30 mouse cellular contexts compared by ENCODE assay signal in the genomic region with DNA sequence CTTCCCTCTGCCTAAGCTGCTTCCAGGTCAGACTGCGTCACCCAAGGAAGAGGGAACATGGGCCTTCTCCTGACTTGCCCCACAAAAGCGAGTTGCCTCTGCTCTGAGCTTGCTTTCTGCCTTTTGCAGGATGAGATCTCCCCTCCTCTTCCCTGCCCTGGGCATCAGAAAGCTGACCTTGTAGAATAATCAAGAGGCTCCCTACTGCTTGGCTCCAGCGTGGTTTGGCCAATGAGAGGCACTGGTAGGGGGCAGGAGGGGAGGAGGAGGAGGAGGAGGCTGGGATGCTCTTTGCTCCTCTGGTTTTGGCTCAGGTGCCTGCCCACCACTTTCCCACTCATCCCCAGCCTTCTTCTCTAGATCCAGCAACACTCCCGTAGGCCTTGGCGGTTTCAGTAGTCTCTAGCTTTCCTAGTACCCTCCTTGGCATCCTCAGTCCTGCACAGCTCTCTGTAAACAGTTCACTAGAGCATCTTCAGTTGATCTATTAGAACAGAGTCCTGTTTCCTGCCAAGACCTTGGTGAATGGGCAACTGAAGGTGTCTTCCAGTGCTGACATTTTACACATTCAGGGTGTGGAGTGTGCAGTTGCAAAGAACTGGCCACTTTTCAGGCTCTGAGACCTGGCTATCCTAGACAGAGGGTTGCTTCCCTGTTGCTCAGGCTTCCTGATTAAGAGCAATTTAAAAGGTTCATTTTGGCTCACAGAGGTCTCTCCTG.
A peak's percentile ranks its signal among the peaks of the same experiment; 100 is the strongest.
DNase-seq lines count a peak whose midpoint lies in the region; ATAC-seq and TF ChIP-seq lines count a peak whose summit lies in the region.
"Had no signal": no experiment of that assay in that cellular context is flagged by ENCODE, and none has a peak within 500 bp of the region (broad histone marks: within the 10 kb centered on the region; RNA-seq: fewer than 3 reads in every experiment).

No protein-coding gene starts in this region.

- no peak overlapping the region for H3K9ac ChIP-seq in hindbrain, postnatal 0 days (replicated peaks; ENCODE audit: low read length)
- no peak overlapping the region for H3K9ac ChIP-seq in midbrain, embryonic 14.5 days (replicated peaks; ENCODE audit: low read length)
- no peak overlapping the region for H3K9ac ChIP-seq in hindbrain, embryonic 13.5 days
- H3K9ac ChIP-seq: forebrain, embryonic 12.5 days; kidney, embryonic 15.5 days; limb, embryonic 13.5 days; lung, embryonic 15.5 days; neural tube, embryonic 13.5 days had no signal

- WGBS in hindbrain, embryonic 10.5 days, result 73% methylated on average over 5 of the region's 5 CpGs
- WGBS in hindbrain, postnatal 0 days, result 87% methylated on average over 4 of the region's 5 CpGs
- WGBS in midbrain, embryonic 10.5 days, result 70% methylated on average over 5 of the region's 5 CpGs
- 63% methylated on average over 5 of the region's 5 CpGs for WGBS in midbrain, embryonic 14.5 days
- WGBS in embryonic facial prominence, embryonic 10.5 days, result 68% methylated on average over 5 of the region's 5 CpGs
- 85% methylated on average over 4 of the region's 5 CpGs for WGBS in hindbrain, embryonic 13.5 days

- no peaks in the 10 kb centered on the region for H3K36me3 ChIP-seq in hindbrain, embryonic 10.5 days
- H3K36me3 ChIP-seq in hindbrain, postnatal 0 days (ENCODE audit: insufficient read depth, low read length), result no peaks in the 10 kb centered on the region
- H3K36me3 ChIP-seq in midbrain, embryonic 10.5 days, result no peaks in the 10 kb centered on the region
- no peaks in the 10 kb centered on the region for H3K36me3 ChIP-seq in midbrain, embryonic 14.5 days (ENCODE audit: control insufficient read depth, insufficient read depth, low read length)
- no peaks in the 10 kb centered on the region for H3K36me3 ChIP-seq in embryonic facial prominence, embryonic 10.5 days (replicated peaks)
- H3K36me3 ChIP-seq in hindbrain, embryonic 13.5 days, result no peaks in the 10 kb centered on the region
- H3K36me3 ChIP-seq: forebrain, embryonic 12.5 days; kidney, embryonic 15.5 days; limb, embryonic 13.5 days; lung, embryonic 15.5 days; neural tube, embryonic 13.5 days had no signal

- no peak overlapping the region for H3K4me3 ChIP-seq in hindbrain, embryonic 10.5 days
- H3K4me3 ChIP-seq in hindbrain, postnatal 0 days (ENCODE audit: low read length), result no peak overlapping the region
- H3K4me3 ChIP-seq in midbrain, embryonic 10.5 days, result no peak overlapping the region
- H3K4me3 ChIP-seq in midbrain, embryonic 14.5 days (replicated peaks; ENCODE audit: low read depth, low read length), result no peak overlapping the region
- H3K4me3 ChIP-seq in embryonic facial prominence, embryonic 10.5 days, result no peak overlapping the region
- H3K4me3 ChIP-seq in hindbrain, embryonic 13.5 days, result no peak overlapping the region
- H3K4me3 ChIP-seq: erythroblast, embryonic 14.5 days; forebrain, embryonic 12.5 days; kidney, embryonic 15.5 days; layer of hippocampus, adult 2 months; left cerebral cortex, adult 2 months; limb, embryonic 13.5 days; lung, embryonic 15.5 days; myocyte; neural tube, embryonic 13.5 days had no signal

- H3K9me3 ChIP-seq in hindbrain, embryonic 10.5 days, result no peaks in the 10 kb centered on the region
- H3K9me3 ChIP-seq in hindbrain, postnatal 0 days (ENCODE audit: low read length), result no peaks in the 10 kb centered on the region
- no peaks in the 10 kb centered on the region for H3K9me3 ChIP-seq in midbrain, embryonic 10.5 days (replicated peaks)
- no peaks in the 10 kb centered on the region for H3K9me3 ChIP-seq in midbrain, embryonic 14.5 days (ENCODE audit: control insufficient read depth, low read length)
- no peaks in the 10 kb centered on the region for H3K9me3 ChIP-seq in embryonic facial prominence, embryonic 10.5 days
- H3K9me3 ChIP-seq in hindbrain, embryonic 13.5 days, result no peaks in the 10 kb centered on the region
- H3K9me3 ChIP-seq: forebrain, embryonic 12.5 days; kidney, embryonic 15.5 days; limb, embryonic 13.5 days; lung, embryonic 15.5 days; neural tube, embryonic 13.5 days had no signal

- TF ChIP-seq CTCF in hindbrain, postnatal 0 days (IDR thresholded peaks at IDR 0.05; ENCODE audit: low read depth), result no peak

- DNase-seq in hindbrain, embryonic 10.5 days (ENCODE audit: low spot score), result no peak
- DNase-seq in hindbrain, postnatal 0 days (ENCODE audit: low spot score), result no peak
- no peak for DNase-seq in midbrain, embryonic 10.5 days (ENCODE audit: low spot score)
- no peak for DNase-seq in midbrain, embryonic 14.5 days
- no peak for DNase-seq in embryonic facial prominence, embryonic 10.5 days (ENCODE audit: low spot score)
- no peak for DNase-seq in lung, postnatal 25 days (ENCODE audit: low spot score)
- no peak for DNase-seq in right cerebral cortex, postnatal 4 days
- DNase-seq: adrenal gland, postnatal 25 days; cerebellum, adult 18-20 months; cerebellum, postnatal 10 days; gastrocnemius, postnatal 10 days; lung, postnatal 36 days; right cerebral cortex, postnatal 25 days; spleen, adult 18-20 months; thymus, postnatal 4 days had no signal

- no peak overlapping the region for H3K4me2 ChIP-seq in hindbrain, postnatal 0 days (ENCODE audit: low read depth, low read length)
- H3K4me2 ChIP-seq in midbrain, embryonic 14.5 days (ENCODE audit: low read length), result no peak overlapping the region
- no peak overlapping the region for H3K4me2 ChIP-seq in hindbrain, embryonic 13.5 days
- H3K4me2 ChIP-seq: forebrain, embryonic 12.5 days; heart, embryonic 11.5 days; kidney, embryonic 15.5 days; limb, embryonic 13.5 days; liver, embryonic 11.5 days; lung, embryonic 15.5 days; neural tube, embryonic 13.5 days had no signal

- no peak for ATAC-seq in hindbrain, postnatal 0 days
- ATAC-seq in midbrain, embryonic 14.5 days (ENCODE audit: low FRiP score, low TSS enrichment), result no peak
- ATAC-seq in hindbrain, embryonic 13.5 days (ENCODE audit: low FRiP score), result no peak
- ATAC-seq: CD4-positive, CD25-positive, alpha-beta regulatory T cell, adult 4 months; intestine, embryonic 16.5 days; midbrain, embryonic 16.5 days had no signal

- no peaks in the 10 kb centered on the region for H3K27me3 ChIP-seq in hindbrain, embryonic 10.5 days (ENCODE audit: insufficient read depth, poor library complexity, severe bottlenecking)
- no peaks in the 10 kb centered on the region for H3K27me3 ChIP-seq in hindbrain, postnatal 0 days (ENCODE audit: insufficient read depth, low read length)
- H3K27me3 ChIP-seq in midbrain, embryonic 10.5 days (ENCODE audit: low read depth, poor library complexity, severe bottlenecking), result no peaks in the 10 kb centered on the region
- no peaks in the 10 kb centered on the region for H3K27me3 ChIP-seq in midbrain, embryonic 14.5 days (ENCODE audit: control insufficient read depth, insufficient read depth, low read length)
- 0 out of 2 replicates have a peak, but pooled peaks cover 5% of the 10 kb centered on the region for H3K27me3 ChIP-seq in embryonic facial prominence, embryonic 10.5 days (replicated peaks; ENCODE audit: low read depth, poor library complexity, severe bottlenecking)
- no peaks in the 10 kb centered on the region for H3K27me3 ChIP-seq in hindbrain, embryonic 13.5 days
- H3K27me3 ChIP-seq: forebrain, embryonic 12.5 days; kidney, embryonic 15.5 days; limb, embryonic 13.5 days; lung, embryonic 15.5 days; neural tube, embryonic 13.5 days had no signal

- H3K4me1 ChIP-seq in hindbrain, embryonic 10.5 days (replicated peaks), result peaks cover 39% of the 10 kb centered on the region
- peaks cover 8% of the 10 kb centered on the region for H3K4me1 ChIP-seq in hindbrain, postnatal 0 days (ENCODE audit: insufficient read depth, low read length)
- H3K4me1 ChIP-seq in midbrain, embryonic 10.5 days, result peaks cover 46% of the 10 kb centered on the region
- peaks cover 8% of the 10 kb centered on the region; the same call in 1 of the 2 replicates for H3K4me1 ChIP-seq in midbrain, embryonic 14.5 days (ENCODE audit: control insufficient read depth, insufficient read depth, low read length)
- peaks cover 18% of the 10 kb centered on the region for H3K4me1 ChIP-seq in embryonic facial prominence, embryonic 10.5 days
- peaks cover 40% of the 10 kb centered on the region for H3K4me1 ChIP-seq in hindbrain, embryonic 13.5 days (replicated peaks)

- peak overlapping the region; percentile 19; the same call in 1 of the 2 replicates for H3K27ac ChIP-seq in hindbrain, embryonic 10.5 days
- no peak overlapping the region for H3K27ac ChIP-seq in hindbrain, postnatal 0 days
- 0 out of 2 replicates have a peak overlapping the region, but pooled peaks have one; percentile 4 for H3K27ac ChIP-seq in midbrain, embryonic 10.5 days (replicated peaks)
- no peak overlapping the region for H3K27ac ChIP-seq in midbrain, embryonic 14.5 days (replicated peaks; ENCODE audit: low read depth, low read length)
- H3K27ac ChIP-seq in embryonic facial prominence, embryonic 10.5 days (replicated peaks), result 0 out of 2 replicates have a peak overlapping the region, but pooled peaks have one; percentile 10
- H3K27ac ChIP-seq in hindbrain, embryonic 13.5 days, result peak overlapping the region; percentile 75; the same call in 1 of the 2 replicates
- H3K27ac ChIP-seq: kidney, embryonic 15.5 days; layer of hippocampus, adult 2 months; left cerebral cortex, adult 2 months; limb, embryonic 13.5 days; lung, embryonic 15.5 days had no signal

Comparison
In these comparisons a context has a peak if more than half of its experiments do, and no peak if none do; other contexts are left out.
1. H3K27ac ChIP-seq: peak in hindbrain, embryonic 10.5 days (single experiment), midbrain, embryonic 10.5 days (single experiment), embryonic facial prominence, embryonic 10.5 days (single experiment) and hindbrain, embryonic 13.5 days (single experiment); none in hindbrain, postnatal 0 days (single experiment) and midbrain, embryonic 14.5 days (single experiment).